Mouse (Mus musculus): Measurements from ENCODE around the gene Casp4. TPM values are rescaled to one million over a fixed set of nuclear protein-coding genes. Genes with fewer than 3 reads are reported as not detected.
A peak's percentile ranks its signal among the peaks of the same experiment; 100 is the strongest.

Gene Casp4
- 0.18 and 0.22 TPM in 2 replicates for polyA plus RNA-seq (2014; fragmentation: Nextera tagmentation; extraction: Ambion mirVana)

GRCm38 (mm10) chr9:5308561-5308960 lies at the start of gene Casp4:
Gene Casp4, plus strand, starts transcription at chr9:5308828.
- no peak for DNase-seq (ENCODE audit: low spot score, missing footprints)
- Histone ChIP-seq H3K36me3 (ENCODE audit: control insufficient read depth, insufficient read depth, low read length) (no peaks in the 10 kb centered on the region), H3K9me3 (ENCODE audit: control insufficient read depth, low read length) (no peaks in the 10 kb centered on the region), H3K4me3 (ENCODE audit: low read depth, low read length) (no peak within 1 kb of the TSS), H3K4me1 (ENCODE audit: control insufficient read depth, insufficient read depth, low read length) (no peaks in the 10 kb centered on the region), H3K27me3 (ENCODE audit: control insufficient read depth, insufficient read depth, low read length) (no peaks in the 10 kb centered on the region), H3K4me2 (no peak within 1 kb of the TSS), H3K9ac (ENCODE audit: low read length) (no peak within 1 kb of the TSS), H3K27ac (ENCODE audit: low read depth, low read length) (no peak within 1 kb of the TSS)
- no peak for ATAC-seq (ENCODE audit: low FRiP score)
- 85% methylated on average over 5 of the region's 5 CpGs for WGBS

- H3K9ac ChIP-seq (ENCODE audit: low read length) = no peak overlapping the region
- H3K9me3 ChIP-seq (ENCODE audit: control insufficient read depth, low read length) = no peaks in the 10 kb centered on the region
- H3K4me2 ChIP-seq = no peak overlapping the region
- H3K36me3 ChIP-seq (ENCODE audit: control insufficient read depth, insufficient read depth, low read length) = no peaks in the 10 kb centered on the region
- 78% methylated on average over 2 of the region's 2 CpGs for WGBS
- H3K27me3 ChIP-seq (ENCODE audit: control insufficient read depth, insufficient read depth, low read length) = no peaks in the 10 kb centered on the region
- H3K4me1 ChIP-seq (ENCODE audit: control insufficient read depth, insufficient read depth, low read length) = no peaks in the 10 kb centered on the region
- no peak overlapping the region for H3K27ac ChIP-seq (ENCODE audit: low read depth, low read length)
- no peak overlapping the region for H3K4me3 ChIP-seq (ENCODE audit: low read depth, low read length)
- DNase-seq (ENCODE audit: low spot score, missing footprints) = no peak
- ATAC-seq (ENCODE audit: low FRiP score) = no peak
These were observed 44.6 kb upstream of the Casp4 start for GRCm38 (mm10) chr9:5263951-5264475.

GRCm38 (mm10) chr9:5270274-5270673 lies 38.4 kb upstream of the Casp4 start:
- no peaks in the 10 kb centered on the region for H3K9me3 ChIP-seq (ENCODE audit: control insufficient read depth, low read length)
- no peak overlapping the region for H3K4me3 ChIP-seq (ENCODE audit: low read depth, low read length)
- peak; percentile 56 for DNase-seq (ENCODE audit: low spot score, missing footprints)
- no peak overlapping the region for H3K4me2 ChIP-seq
- no peak overlapping the region for H3K27ac ChIP-seq (ENCODE audit: low read depth, low read length)
- no peaks in the 10 kb centered on the region for H3K27me3 ChIP-seq (ENCODE audit: control insufficient read depth, insufficient read depth, low read length)
- H3K4me1 ChIP-seq (ENCODE audit: control insufficient read depth, insufficient read depth, low read length) = no peaks in the 10 kb centered on the region
- no peak overlapping the region for H3K9ac ChIP-seq (ENCODE audit: low read length)
- no peaks in the 10 kb centered on the region for H3K36me3 ChIP-seq (ENCODE audit: control insufficient read depth, insufficient read depth, low read length)
- 96% methylated on average over 2 of the region's 2 CpGs for WGBS
- no peak for ATAC-seq (ENCODE audit: low FRiP score)

GRCm38 (mm10) chr9:5270884-5271283 lies 37.7 kb upstream of the Casp4 start:
- H3K27me3 ChIP-seq (ENCODE audit: control insufficient read depth, insufficient read depth, low read length) = no peaks in the 10 kb centered on the region
- no peak overlapping the region for H3K9ac ChIP-seq (ENCODE audit: low read length)
- WGBS = 94% methylated on average over 1 of the region's 1 CpGs
- ATAC-seq (ENCODE audit: low FRiP score) (no peak), DNase-seq (ENCODE audit: low spot score, missing footprints) (no peak)
- no peaks in the 10 kb centered on the region for H3K4me1 ChIP-seq (ENCODE audit: control insufficient read depth, insufficient read depth, low read length)
- no peak overlapping the region for H3K4me2 ChIP-seq
- no peaks in the 10 kb centered on the region for H3K9me3 ChIP-seq (ENCODE audit: control insufficient read depth, low read length)
- no peaks in the 10 kb centered on the region for H3K36me3 ChIP-seq (ENCODE audit: control insufficient read depth, insufficient read depth, low read length)
- no peak overlapping the region for H3K27ac ChIP-seq (ENCODE audit: low read depth, low read length)
- H3K4me3 ChIP-seq (ENCODE audit: low read depth, low read length) = no peak overlapping the region

GRCm38 (mm10) chr9:5271334-5271845 lies 37.2 kb upstream of the Casp4 start:
- no peak overlapping the region for H3K4me2 ChIP-seq
- H3K4me3 ChIP-seq (ENCODE audit: low read depth, low read length) = no peak overlapping the region
- no peaks in the 10 kb centered on the region for H3K4me1 ChIP-seq (ENCODE audit: control insufficient read depth, insufficient read depth, low read length)
- WGBS = 86% methylated on average over 6 of the region's 6 CpGs
- no peak overlapping the region for H3K27ac ChIP-seq (ENCODE audit: low read depth, low read length)
- H3K9me3 ChIP-seq (ENCODE audit: control insufficient read depth, low read length) = no peaks in the 10 kb centered on the region
- DNase-seq (ENCODE audit: low spot score, missing footprints) (peak; percentile 62), ATAC-seq (ENCODE audit: low FRiP score) (no peak)
- H3K36me3 ChIP-seq (ENCODE audit: control insufficient read depth, insufficient read depth, low read length) = no peaks in the 10 kb centered on the region
- no peak overlapping the region for H3K9ac ChIP-seq (ENCODE audit: low read length)
- H3K27me3 ChIP-seq (ENCODE audit: control insufficient read depth, insufficient read depth, low read length) = no peaks in the 10 kb centered on the region

- Histone ChIP-seq H3K27me3 (ENCODE audit: control insufficient read depth, insufficient read depth, low read length) (no peaks in the 10 kb centered on the region), H3K27ac (ENCODE audit: low read depth, low read length) (no peak overlapping the region), H3K4me2 (no peak overlapping the region), H3K9ac (ENCODE audit: low read length) (no peak overlapping the region), H3K4me1 (ENCODE audit: control insufficient read depth, insufficient read depth, low read length) (no peaks in the 10 kb centered on the region), H3K4me3 (ENCODE audit: low read depth, low read length) (no peak overlapping the region), H3K36me3 (ENCODE audit: control insufficient read depth, insufficient read depth, low read length) (no peaks in the 10 kb centered on the region), H3K9me3 (ENCODE audit: control insufficient read depth, low read length) (no peaks in the 10 kb centered on the region)
- 99% methylated on average over 2 of the region's 2 CpGs for WGBS
- DNase-seq (ENCODE audit: low spot score, missing footprints) = no peak
- ATAC-seq (ENCODE audit: low FRiP score) = no peak
These were observed 22.6 kb upstream of the Casp4 start for GRCm38 (mm10) chr9:5286071-5286470.

- Histone ChIP-seq H3K27me3 (ENCODE audit: control insufficient read depth, insufficient read depth, low read length) (no peaks in the 10 kb centered on the region), H3K27ac (ENCODE audit: low read depth, low read length) (no peak overlapping the region), H3K4me2 (no peak overlapping the region), H3K4me3 (ENCODE audit: low read depth, low read length) (no peak overlapping the region), H3K4me1 (ENCODE audit: control insufficient read depth, insufficient read depth, low read length) (no peaks in the 10 kb centered on the region), H3K9me3 (ENCODE audit: control insufficient read depth, low read length) (no peaks in the 10 kb centered on the region), H3K36me3 (ENCODE audit: control insufficient read depth, insufficient read depth, low read length) (no peaks in the 10 kb centered on the region), H3K9ac (ENCODE audit: low read length) (no peak overlapping the region)
- DNase-seq (ENCODE audit: low spot score, missing footprints) = peak; percentile 47
- ATAC-seq (ENCODE audit: low FRiP score) = no peak
These were observed 22.0 kb upstream of the Casp4 start for GRCm38 (mm10) chr9:5286597-5286996.

GRCm38 (mm10) chr9:5296354-5297237 lies 12.0 kb upstream of the Casp4 start:
- Histone ChIP-seq H3K27me3 (ENCODE audit: control insufficient read depth, insufficient read depth, low read length) (no peaks in the 10 kb centered on the region), H3K4me2 (no peak overlapping the region), H3K4me1 (ENCODE audit: control insufficient read depth, insufficient read depth, low read length) (no peaks in the 10 kb centered on the region), H3K27ac (ENCODE audit: low read depth, low read length) (no peak overlapping the region), H3K4me3 (ENCODE audit: low read depth, low read length) (no peak overlapping the region), H3K36me3 (ENCODE audit: control insufficient read depth, insufficient read depth, low read length) (no peaks in the 10 kb centered on the region), H3K9ac (ENCODE audit: low read length) (no peak overlapping the region), H3K9me3 (ENCODE audit: control insufficient read depth, low read length) (no peaks in the 10 kb centered on the region)
- WGBS = 75% methylated on average over 2 of the region's 2 CpGs
- ATAC-seq (ENCODE audit: low FRiP score) (no peak), DNase-seq (ENCODE audit: low spot score, missing footprints) (peak; percentile 12)

- Histone ChIP-seq H3K4me3 (ENCODE audit: low read depth, low read length) (no peak within 1 kb of the TSS), H3K9ac (ENCODE audit: low read length) (no peak within 1 kb of the TSS)
These were observed 10.1 kb upstream of the Casp4 start, which contains the start of gene Casp1 for GRCm38 (mm10) chr9:5298329-5299131. Gene Casp1, plus strand, starts transcription at chr9:5298517.

More at GRCm38 (mm10) chr9:5298329-5299131, 10.1 kb upstream of the Casp4 start, which contains the start of gene Casp1:
- Histone ChIP-seq H3K4me2 (no peak within 1 kb of the TSS), H3K9me3 (ENCODE audit: control insufficient read depth, low read length) (no peaks in the 10 kb centered on the region), H3K4me1 (ENCODE audit: control insufficient read depth, insufficient read depth, low read length) (no peaks in the 10 kb centered on the region), H3K27ac (ENCODE audit: low read depth, low read length) (no peak within 1 kb of the TSS), H3K36me3 (ENCODE audit: control insufficient read depth, insufficient read depth, low read length) (no peaks in the 10 kb centered on the region), H3K27me3 (ENCODE audit: control insufficient read depth, insufficient read depth, low read length) (no peaks in the 10 kb centered on the region)
- DNase-seq (ENCODE audit: low spot score, missing footprints) (peak; percentile 31), ATAC-seq (ENCODE audit: low FRiP score) (no peak)
- 70% methylated on average over 11 of the region's 11 CpGs for WGBS
